Mouse (Mus musculus): ENCODE data around the gene Gpr158.
A peak's percentile ranks its signal among the peaks of the same experiment; 100 is the strongest.
"Not testable (repeated sequence)": the region's sequence is repeated elsewhere in the genome, so short reads cannot be mapped to it uniquely, and the experiment has no call there.

Gene Gpr158

GRCm38 (mm10) chr2:21367345-21368111 lies at the start of gene Gpr158:
TSS of gene Gpr158 (plus strand) at chr2:21367542.
- DNase-seq, result peak; percentile 96

GRCm38 (mm10) chr2:21343821-21344220 lies 23.5 kb upstream of the Gpr158 start:
- DNase-seq, result peak; percentile 97

GRCm38 (mm10) chr2:21368351-21369170 lies 1.2 kb downstream of the Gpr158 start:
- DNase-seq, result peak; percentile 75

GRCm38 (mm10) chr2:21369171-21369485 lies 1.8 kb downstream of the Gpr158 start:
- peak; percentile 58 for DNase-seq

- DNase-seq, result peak; percentile 81
Measured at GRCm38 (mm10) chr2:21369556-21369955, 2.2 kb downstream of the Gpr158 start.

- no peak for DNase-seq
Measured at GRCm38 (mm10) chr2:21379516-21379915, 12.2 kb downstream of the Gpr158 start.

GRCm38 (mm10) chr2:21392727-21393126 lies 25.4 kb downstream of the Gpr158 start:
- no peak for DNase-seq

- peak; percentile 40 for DNase-seq
Measured at GRCm38 (mm10) chr2:21397347-21397746, 30.0 kb downstream of the Gpr158 start.

- DNase-seq, result peak; percentile 45
Measured at GRCm38 (mm10) chr2:21399657-21400056, 32.3 kb downstream of the Gpr158 start.

- peak; percentile 72 for DNase-seq
Measured at GRCm38 (mm10) chr2:21405617-21406016, 38.3 kb downstream of the Gpr158 start.

- no peak for DNase-seq
Measured at GRCm38 (mm10) chr2:21407443-21407985, 40.2 kb downstream of the Gpr158 start.

GRCm38 (mm10) chr2:21408821-21409220 lies 41.5 kb downstream of the Gpr158 start:
- DNase-seq, result peak; percentile 43

- no peak for DNase-seq
Measured at GRCm38 (mm10) chr2:21430288-21430687, 62.9 kb downstream of the Gpr158 start.

GRCm38 (mm10) chr2:21431182-21431581 lies 63.8 kb downstream of the Gpr158 start:
- no peak for DNase-seq

GRCm38 (mm10) chr2:21439626-21440025 lies 72.3 kb downstream of the Gpr158 start:
- no peak for DNase-seq

- not testable (repeated sequence) for DNase-seq
Measured at GRCm38 (mm10) chr2:21460606-21461005, 93.3 kb downstream of the Gpr158 start.

- DNase-seq, result no peak
Measured at GRCm38 (mm10) chr2:21474957-21475356, 107.6 kb downstream of the Gpr158 start.

- DNase-seq, result no peak
Measured at GRCm38 (mm10) chr2:21496881-21497280, 129.5 kb downstream of the Gpr158 start.

- DNase-seq, result no peak
Measured at GRCm38 (mm10) chr2:21497965-21498364, 130.6 kb downstream of the Gpr158 start.

- DNase-seq, result no peak
Measured at GRCm38 (mm10) chr2:21499399-21499798, 132.1 kb downstream of the Gpr158 start.

- DNase-seq, result no peak
Measured at GRCm38 (mm10) chr2:21507449-21507848, 140.1 kb downstream of the Gpr158 start.

- DNase-seq, result no peak
Measured at GRCm38 (mm10) chr2:21530750-21531149, 163.4 kb downstream of the Gpr158 start.

- DNase-seq, result no peak
Measured at GRCm38 (mm10) chr2:21619180-21619579, 251.8 kb downstream of the Gpr158 start.

- DNase-seq, result peak; percentile 68
Measured at GRCm38 (mm10) chr2:21632136-21632535, 264.8 kb downstream of the Gpr158 start.
